Mouse (Mus musculus) layer of hippocampus, postnatal 14 days (tissue): ENCODE data around the gene Nmrk2. TPM values are rescaled to one million over a fixed set of nuclear protein-coding genes. Genes with fewer than 3 reads are reported as not detected.

Experiments used
- DNase-seq, 2 experiments: peaks; one replicate each; pipeline ENCODE4 v3.0.0; 2021 to 2022; ENCODE audit warnings: low spot score in 2 of 2, mixed read lengths in 1 of 2
- total RNA-seq, 2 experiments: library from RNA; stranded (reverse); gene quantifications; 2 replicates each; pipeline ENCODE4 v1.2.3; 2021

The Nmrk2 gene
- total RNA-seq, 2 experiments from 2014 or later: 0.26 TPM; not detected in 1

DNA sequence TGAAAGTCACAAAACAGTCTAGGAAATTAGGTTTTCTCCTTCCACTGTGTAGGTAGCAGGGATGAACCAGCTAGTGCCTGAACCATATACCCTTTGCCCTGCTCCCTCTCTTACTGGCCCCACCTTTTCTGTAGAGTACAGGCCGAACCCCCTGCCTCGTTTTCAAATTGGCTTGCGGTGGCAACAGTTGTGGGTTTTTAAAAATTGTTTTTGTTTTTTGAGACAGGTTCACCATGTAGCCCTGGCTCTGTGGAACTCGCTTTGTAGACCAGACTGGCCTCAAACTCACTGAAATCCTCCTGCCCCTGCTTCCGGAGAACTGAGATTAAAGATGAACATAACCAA lies 33.8 kb downstream of the Nmrk2 start:
- DNase-seq: no peak

DNA sequence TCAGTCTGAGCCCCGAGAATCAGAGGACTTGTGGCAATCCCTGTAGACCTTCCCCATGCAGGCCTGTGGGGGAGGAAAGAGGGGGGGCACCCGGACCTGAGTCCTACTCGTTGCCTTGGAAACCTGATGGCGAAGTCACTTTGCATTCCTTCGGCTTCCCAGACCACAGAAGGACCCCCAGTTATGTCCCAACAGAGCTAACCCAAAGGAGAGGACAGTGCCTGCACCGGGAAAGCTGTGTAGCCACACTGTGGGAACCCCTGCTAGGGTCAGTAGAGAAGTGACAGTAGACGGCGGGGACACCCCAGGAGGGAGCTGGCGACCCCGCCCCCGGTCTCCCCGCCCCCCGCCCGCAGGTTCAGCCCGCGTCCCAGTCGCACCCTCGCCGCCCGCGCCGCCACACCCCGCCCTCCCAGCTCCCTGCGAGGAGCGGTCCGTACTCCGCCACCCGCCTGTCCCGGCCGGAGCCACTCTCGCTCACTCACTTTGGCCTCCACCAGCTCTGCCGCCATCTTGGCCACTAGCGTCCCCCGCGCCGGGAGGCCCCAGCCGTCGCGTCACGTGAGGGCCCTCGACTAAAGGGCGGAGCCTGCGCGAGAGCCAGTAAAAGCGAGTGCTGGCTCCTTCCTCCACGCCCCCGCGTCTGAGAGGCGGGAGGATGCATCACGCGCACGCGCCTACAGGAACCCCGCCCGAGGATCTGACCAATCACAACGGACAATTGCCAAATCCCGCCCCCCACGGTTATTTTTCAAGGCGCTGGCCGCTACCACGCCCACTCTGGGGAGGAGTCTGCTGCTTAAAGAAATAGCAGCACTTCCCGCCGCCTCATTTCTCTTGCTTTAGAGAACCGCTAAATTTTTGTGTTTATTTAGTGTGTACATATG lies 34.4 kb downstream of the Nmrk2 start, which contains the start of gene Pias4:
Gene Pias4, minus strand, starts transcription at position 724 of the 887 bp plus-strand sequence.
- DNase-seq: peak; percentile 100

DNA sequence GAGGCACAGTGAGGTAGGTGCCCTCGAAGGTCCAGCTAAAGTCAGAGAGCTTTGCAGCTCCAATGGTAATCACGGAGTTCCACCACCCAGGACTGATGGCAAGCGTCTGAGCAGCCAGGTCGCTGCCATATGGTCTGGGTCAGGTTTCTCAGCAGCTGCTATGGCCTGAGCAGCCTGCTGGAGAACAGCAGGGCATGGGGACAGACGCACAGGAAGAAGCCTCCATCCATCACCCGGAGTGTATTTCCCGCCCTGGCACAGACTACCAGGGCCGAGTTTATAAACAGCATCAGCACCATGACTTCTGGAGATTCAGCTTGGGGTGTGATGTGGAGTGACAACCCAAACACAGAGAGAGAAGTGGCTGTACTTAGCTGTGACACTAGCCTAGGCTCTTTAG lies 36.7 kb downstream of the Nmrk2 start:
- no peak for DNase-seq

DNA sequence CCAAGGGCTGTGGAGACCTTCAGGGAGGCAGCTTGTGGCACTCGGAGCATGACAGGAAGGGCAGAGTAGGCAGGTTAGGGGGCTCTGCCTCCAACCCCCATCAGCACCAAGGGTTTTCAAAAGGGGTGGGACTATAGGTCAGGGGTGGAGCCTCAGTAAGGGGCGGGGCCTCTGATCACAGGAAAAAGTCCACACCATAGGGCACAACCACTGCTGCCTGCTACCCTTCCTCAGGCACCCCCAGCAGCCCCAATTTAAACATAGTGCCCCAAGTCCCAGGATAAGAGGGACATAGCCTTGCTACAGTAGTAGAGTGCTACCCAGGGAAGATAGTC lies 39.6 kb downstream of the Nmrk2 start:
- no peak for DNase-seq

DNA sequence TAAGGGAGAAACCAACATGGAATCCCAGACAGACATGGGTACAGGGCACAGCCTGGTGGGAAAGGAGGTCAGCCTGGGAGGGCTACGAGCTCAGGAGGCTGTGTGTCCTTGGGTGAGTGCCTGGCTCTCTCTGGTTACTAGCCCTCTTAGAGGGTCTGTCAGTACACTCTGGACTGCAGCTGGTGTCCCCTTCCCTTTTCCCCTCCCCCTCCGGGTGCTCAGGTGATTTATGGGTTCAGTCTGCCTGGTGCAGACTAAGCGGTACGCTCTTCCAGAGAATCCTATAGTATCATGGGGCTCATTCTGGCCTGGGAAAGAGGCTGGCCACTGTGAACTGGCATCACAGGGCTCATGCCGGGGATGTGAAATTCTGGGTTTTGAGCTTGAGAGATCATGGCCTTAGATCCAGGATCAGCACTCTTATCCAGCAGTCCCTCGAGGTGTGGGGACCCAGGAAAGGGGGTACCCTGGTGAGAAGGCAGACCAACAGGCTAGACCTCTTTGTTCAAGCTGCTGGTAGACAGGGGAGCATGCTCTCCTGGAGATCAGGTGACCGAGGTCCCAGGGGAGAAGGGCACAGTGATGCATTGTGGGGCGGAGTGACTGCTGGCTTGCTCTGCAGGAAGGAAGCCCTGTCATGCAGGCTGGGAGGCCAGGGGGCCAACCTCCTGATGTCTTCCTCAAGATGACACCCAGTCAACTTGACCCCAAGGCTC lies 40.1 kb downstream of the Nmrk2 start:
- DNase-seq: no peak

DNA sequence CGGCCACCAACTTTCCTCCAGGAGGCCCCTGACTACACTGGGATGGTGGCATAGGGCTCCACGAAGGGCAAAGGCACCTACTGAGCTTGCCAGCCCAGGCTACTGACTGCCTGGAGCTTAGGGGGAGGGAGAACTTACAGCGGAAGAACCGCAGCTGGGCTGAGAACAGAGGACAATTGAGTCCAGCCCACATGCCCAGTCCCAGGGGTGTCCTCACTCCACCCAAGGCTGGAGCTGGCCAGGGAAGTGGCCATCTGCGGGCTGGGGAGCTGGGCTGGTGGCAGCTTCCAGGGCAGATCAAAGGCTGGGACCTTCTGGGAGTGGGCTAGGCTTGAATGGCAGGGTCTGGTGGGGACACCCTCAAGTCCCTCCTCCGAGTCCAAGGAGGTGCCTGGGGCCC lies 47.1 kb downstream of the Nmrk2 start:
- no peak for DNase-seq

DNA sequence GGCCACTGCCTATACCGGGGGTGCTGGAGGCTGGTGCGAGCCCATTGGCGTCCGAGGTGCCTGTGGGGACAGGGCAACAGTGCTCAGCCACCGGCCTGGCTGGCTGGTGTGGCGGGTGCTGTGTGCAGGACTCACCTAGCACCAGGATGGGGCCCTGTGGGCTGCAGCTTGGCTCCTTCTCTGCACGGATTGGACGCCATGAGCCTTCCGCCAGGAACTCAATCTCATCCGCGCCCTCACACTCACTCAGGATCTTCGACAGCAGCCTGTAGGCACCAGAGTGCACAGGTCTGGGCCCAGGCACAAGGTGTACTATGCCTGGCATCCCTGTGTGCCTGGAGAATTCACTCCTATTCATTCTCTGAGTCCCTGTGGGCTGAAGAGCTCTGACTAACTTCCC lies 47.5 kb downstream of the Nmrk2 start:
- no peak for DNase-seq

DNA sequence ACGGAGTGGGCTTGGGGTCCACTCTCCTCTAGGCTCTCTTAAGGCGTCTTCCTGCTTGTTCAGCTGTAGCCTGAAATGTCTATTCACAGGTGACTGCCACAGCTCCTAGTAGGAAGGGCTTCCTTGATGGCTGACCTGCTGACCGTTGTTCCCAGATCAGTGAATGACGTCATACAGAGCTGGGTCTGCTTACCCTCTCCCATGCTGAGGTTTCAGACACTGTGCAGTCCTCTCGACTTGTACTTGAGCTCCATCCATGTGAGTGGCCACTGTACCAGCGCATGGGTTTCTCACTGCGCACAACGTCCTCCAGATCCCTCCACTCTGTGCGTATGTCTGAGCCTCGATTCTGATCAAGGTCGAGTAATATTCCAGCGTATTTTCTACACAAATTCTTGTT lies 49.2 kb downstream of the Nmrk2 start:
- DNase-seq: no peak

DNA sequence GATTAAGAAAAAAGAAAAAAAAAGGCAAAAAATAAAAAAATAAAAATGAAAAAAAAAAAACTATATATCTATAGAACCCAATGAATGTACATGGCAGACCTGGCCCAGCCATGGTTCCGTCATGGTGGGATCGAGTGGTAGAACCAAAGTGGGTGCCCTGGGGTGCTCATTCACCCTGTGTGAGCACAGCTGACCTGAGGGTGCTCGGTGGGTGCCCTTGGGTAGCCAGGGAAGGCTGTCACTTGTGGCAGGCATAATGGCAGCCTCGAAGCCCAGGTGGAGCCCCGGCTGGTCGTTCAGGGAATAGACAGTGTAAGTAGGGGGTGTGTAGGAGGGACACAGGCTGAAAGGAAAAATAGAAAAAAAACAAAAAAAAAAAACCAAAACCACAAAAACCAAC lies 50.6 kb downstream of the Nmrk2 start:
- no peak for DNase-seq

Other genes starting within 250 kb of the Nmrk2 start
- gene Gng7, start 187.1 kb downstream of the Nmrk2 start, total RNA-seq: 100 to 1,000 TPM; 170 to 173 TPM
- 100 to 1,000 TPM; 100 to 105 TPM for gene Diras1, start 176.4 kb downstream of the Nmrk2 start, total RNA-seq
- 10 to 100 TPM; 63.9 to 70.2 TPM for gene Slc39a3, start 164.6 kb downstream of the Nmrk2 start, total RNA-seq
- 100 to 1,000 TPM; 169 to 174 TPM for gene Sgta, start 141.9 kb downstream of the Nmrk2 start, total RNA-seq
- gene Thop1, start 132.0 kb downstream of the Nmrk2 start, total RNA-seq: 10 to 100 TPM; 52.6 TPM
- gene Creb3l3, start 103.2 kb downstream of the Nmrk2 start, total RNA-seq: under 1 TPM; 0.17 to 0.46 TPM
- gene Map2k2, start 96.1 kb downstream of the Nmrk2 start, total RNA-seq: 100 to 1,000 TPM; 132 to 134 TPM
- 10 to 100 TPM; 61.6 to 63.6 TPM for gene Zbtb7a, start 66.8 kb downstream of the Nmrk2 start, total RNA-seq
- 10 to 100 TPM; 25.9 to 28.1 TPM for gene Pias4, start 34.1 kb downstream of the Nmrk2 start, total RNA-seq
- gene Eef2, start 25.4 kb downstream of the Nmrk2 start, total RNA-seq: 1,000 to 10,000 TPM; 1,016 to 1,032 TPM
- 10 to 100 TPM; 59.7 to 60.4 TPM for gene Dapk3, start 19.0 kb downstream of the Nmrk2 start, total RNA-seq
- gene 4930442H23Rik, start 18.2 kb downstream of the Nmrk2 start, total RNA-seq: not detected
- 100 to 1,000 TPM; 149 to 157 TPM for gene Atcay, start 28.8 kb upstream of the Nmrk2 start, total RNA-seq
- gene Zfr2, start 31.1 kb upstream of the Nmrk2 start, total RNA-seq: 10 to 100 TPM; 58.8 to 63.0 TPM
- gene Matk, start 50.9 kb upstream of the Nmrk2 start, total RNA-seq: 100 to 1,000 TPM; 246 to 268 TPM
- gene Mrpl54, start 64.9 kb upstream of the Nmrk2 start, total RNA-seq: 10 to 100 TPM; 36.5 to 50.4 TPM
- 10 to 100 TPM; 39.9 to 41.8 TPM for gene Apba3, start 64.9 kb upstream of the Nmrk2 start, total RNA-seq
- gene Tjp3, start 89.5 kb upstream of the Nmrk2 start, total RNA-seq: 1 to 10 TPM; 1.6 to 2.5 TPM
- 100 to 1,000 TPM; 330 to 352 TPM for gene Pip5k1c, start 90.9 kb upstream of the Nmrk2 start, total RNA-seq
- 10 to 100 TPM; 22.4 to 25.8 TPM for gene Cactin, start 119.1 kb upstream of the Nmrk2 start, total RNA-seq
- gene Tbxa2r, start 126.7 kb upstream of the Nmrk2 start, total RNA-seq: 1 to 10 TPM; 1.8 to 2.2 TPM
- 1 to 10 TPM; 1.4 to 1.5 TPM for gene Gipc3, start 141.2 kb upstream of the Nmrk2 start, total RNA-seq
- 10 to 100 TPM; 24.0 to 40.0 TPM for gene Hmg20b, start 148.4 kb upstream of the Nmrk2 start, total RNA-seq
- 10 to 100 TPM; 40.8 to 45.8 TPM for gene Mfsd12, start 155.4 kb upstream of the Nmrk2 start, total RNA-seq
- 1 to 10 TPM in 1 of 2 experiments, under 1 TPM in 1; 0.92 to 1.0 TPM for gene 4930404N11Rik, start 163.8 kb upstream of the Nmrk2 start, total RNA-seq
- 10 to 100 TPM; 68.6 to 73.2 TPM for gene Fzr1, start 176.5 kb upstream of the Nmrk2 start, total RNA-seq
- 10 to 100 TPM; 73.7 to 74.3 TPM for gene Dohh, start 182.4 kb upstream of the Nmrk2 start, total RNA-seq
- gene Gm48551, start 182.4 kb upstream of the Nmrk2 start, total RNA-seq: 1 to 10 TPM; 3.1 to 4.5 TPM
- 1 to 10 TPM; 2.8 to 5.4 TPM for gene Gm48552, start 187.0 kb upstream of the Nmrk2 start, total RNA-seq
- gene Smim24, start 191.0 kb upstream of the Nmrk2 start, total RNA-seq: 1 to 10 TPM; 1.1 to 1.5 TPM